Mouse (Mus musculus) heart, embryonic 15.5 days (tissue): ENCODE measurements around the gene Carmil1. TPM values are rescaled to one million over a fixed set of nuclear protein-coding genes. Genes with fewer than 3 reads are reported as not detected.
"Not testable (repeated sequence)": the region's sequence is repeated elsewhere in the genome, so short reads cannot be mapped to it uniquely, and the experiment has no call there.

ENCODE experiments used
- ATAC-seq: fragments of 200-750 bp; cut with Nextera tagmentation; replicated peaks from 2 replicates; pipeline ENCODE4 v1.8.0; 2017; ENCODE audit warnings: low read depth, moderate TSS enrichment; ENCODE audit not compliant: insufficient number of reproducible peaks, insufficient read depth, low FRiP score
- H3K27ac ChIP-seq: fragments of 300-500 bp; sonication (generic); 2 replicates; pipeline ENCODE4 v1.5.1; 2015; ENCODE audit warnings: mild to moderate bottlenecking, inconsistent platforms
- H3K27me3 ChIP-seq: fragments of 300-500 bp; sonication (generic); 2 replicates; pipeline ENCODE4 v1.6.1; 2015; ENCODE audit warnings: inconsistent platforms
- H3K36me3 ChIP-seq: fragments of 300-500 bp; sonication (generic); 2 replicates; pipeline ENCODE4 v1.6.1; 2015; ENCODE audit warnings: mild to moderate bottlenecking, inconsistent platforms
- H3K4me1 ChIP-seq: fragments of 300-500 bp; sonication (generic); replicated peaks from 2 replicates; pipeline ENCODE4 v1.6.1; 2015; ENCODE audit warnings: inconsistent platforms
- H3K4me2 ChIP-seq: fragments of 300-500 bp; sonication (generic); 2 replicates; pipeline ENCODE4 v1.6.1; 2015; ENCODE audit warnings: inconsistent platforms, mild to moderate bottlenecking, moderate library complexity
- H3K4me3 ChIP-seq: fragments of 300-500 bp; sonication (generic); 2 replicates; pipeline ENCODE4 v1.5.1; 2015; ENCODE audit warnings: mild to moderate bottlenecking, inconsistent platforms
- H3K9ac ChIP-seq: fragments of 300-500 bp; sonication (generic); 2 replicates; pipeline ENCODE4 v1.6.1; 2015; ENCODE audit warnings: mild to moderate bottlenecking, inconsistent platforms
- H3K9me3 ChIP-seq: fragments of 300-500 bp; sonication (generic); replicated peaks from 2 replicates; pipeline ENCODE4 v1.6.1; 2016; ENCODE audit warnings: inconsistent platforms
- WGBS: fragments of 180-500 bp; shearing (Covaris S2); methylation state at CpG from one replicate; pipeline ENCODE4 v1.1.7; 2015; ENCODE audit warnings: mixed read lengths; 5-methylcytosine and 5-hydroxymethylcytosine counted together
- polyA plus RNA-seq: library from polyadenylated mRNA; unstranded; fragments of >200 nt; fragmentation: Nextera tagmentation; extraction: Ambion mirVana; gene quantifications from 2 replicates; pipeline ENCODE4 v1.2.1, GENCODE M21; 2015

Carmil1 gene
- polyA plus RNA-seq, 1 experiment from 2014 or later, result 6.7 TPM

- Histone ChIP-seq H3K4me1 (peaks cover 2% of the 10 kb centered on the region; the same call in 1 of the 2 replicates), H3K9ac (no peak overlapping the region), H3K4me2 (no peak overlapping the region), H3K27ac (no peak overlapping the region), H3K27me3 (peaks cover 8% of the 10 kb centered on the region; the same call in 1 of the 2 replicates), H3K4me3 (no peak overlapping the region), H3K36me3 (no peaks in the 10 kb centered on the region), H3K9me3 (no peaks in the 10 kb centered on the region)
- ATAC-seq, result no peak
- WGBS, result 69% methylated on average over 9 of the region's 9 CpGs
Observed at GRCm38 (mm10) chr13:24112689-24113348, 167.8 kb downstream of the Carmil1 start.

DNA sequence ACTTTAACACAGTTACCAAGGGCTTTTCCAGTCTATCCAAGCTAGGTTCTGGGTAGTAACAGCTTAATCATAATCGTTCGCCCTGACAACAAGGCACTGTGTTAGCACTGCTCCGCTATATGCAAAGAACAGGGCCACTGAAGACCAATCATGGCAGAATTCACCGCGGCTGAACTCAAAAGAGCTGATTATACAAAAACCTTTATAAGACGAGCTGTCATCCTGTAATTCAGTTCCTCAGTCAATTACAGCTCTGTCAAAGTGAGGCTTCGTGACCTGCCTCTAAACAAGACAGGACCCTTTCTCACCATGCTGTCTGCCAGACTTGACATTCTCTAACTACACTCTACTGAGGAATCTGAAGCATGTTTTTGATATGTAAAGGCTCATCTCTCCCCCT lies 170.3 kb downstream of the Carmil1 start:
- Histone ChIP-seq H3K36me3 (no peaks in the 10 kb centered on the region), H3K4me1 (peaks cover 8% of the 10 kb centered on the region), H3K4me3 (no peak overlapping the region), H3K27me3 (peaks cover 8% of the 10 kb centered on the region; the same call in 1 of the 2 replicates), H3K4me2 (no peak overlapping the region), H3K9me3 (no peaks in the 10 kb centered on the region), H3K9ac (no peak overlapping the region), H3K27ac (no peak overlapping the region)
- WGBS, result 86% methylated on average over 7 of the region's 7 CpGs
- ATAC-seq, result no peak

- Histone ChIP-seq H3K4me1 (peaks cover 11% of the 10 kb centered on the region), H3K36me3 (no peaks in the 10 kb centered on the region), H3K9ac (no peak overlapping the region), H3K27ac (no peak overlapping the region), H3K4me2 (no peak overlapping the region), H3K9me3 (no peaks in the 10 kb centered on the region), H3K27me3 (peaks cover 8% of the 10 kb centered on the region; the same call in 1 of the 2 replicates), H3K4me3 (no peak overlapping the region)
- peak; percentile 64; the same call in 1 of the 2 replicates for ATAC-seq
- 13% methylated on average over 7 of the region's 7 CpGs for WGBS
Observed at GRCm38 (mm10) chr13:24108282-24108681, 172.3 kb downstream of the Carmil1 start.

- 91% methylated on average over 3 of the region's 3 CpGs for WGBS
- no peak for ATAC-seq
Observed at GRCm38 (mm10) chr13:24107058-24107457, 173.5 kb downstream of the Carmil1 start.

DNA sequence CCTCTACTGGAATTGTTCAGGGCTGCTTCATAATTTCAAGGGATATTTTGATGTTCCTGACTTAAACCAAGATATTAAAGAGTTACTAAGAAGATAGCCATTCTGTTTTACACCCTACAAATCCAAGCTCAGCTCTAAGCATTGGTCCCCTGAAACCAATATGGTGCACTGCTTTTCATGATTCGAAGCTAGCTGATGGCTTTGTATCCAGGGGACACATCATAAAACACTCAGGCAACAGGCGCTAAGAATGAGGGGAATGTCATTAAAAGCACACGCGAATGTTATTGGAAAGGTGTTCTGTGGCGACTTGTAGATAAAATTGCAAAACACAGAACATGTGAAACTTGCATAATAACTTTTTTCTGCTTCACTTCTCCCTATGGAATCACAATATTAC lies 174.8 kb downstream of the Carmil1 start:
- no peak for ATAC-seq
- H3K9ac ChIP-seq, result no peak overlapping the region
- H3K9me3 ChIP-seq, result no peaks in the 10 kb centered on the region
- no peak overlapping the region for H3K27ac ChIP-seq
- H3K4me1 ChIP-seq, result peaks cover 11% of the 10 kb centered on the region
- no peak overlapping the region for H3K4me2 ChIP-seq
- no peak overlapping the region for H3K4me3 ChIP-seq
- no peaks in the 10 kb centered on the region for H3K36me3 ChIP-seq
- WGBS, result 69% methylated on average over 5 of the region's 5 CpGs
- H3K27me3 ChIP-seq, result peaks cover 5% of the 10 kb centered on the region; the same call in 1 of the 2 replicates

More at GRCm38 (mm10) chr13:24107058-24107457, 173.5 kb downstream of the Carmil1 start:
- Histone ChIP-seq H3K27me3 (peaks cover 8% of the 10 kb centered on the region; the same call in 1 of the 2 replicates), H3K4me2 (no peak overlapping the region), H3K9me3 (no peaks in the 10 kb centered on the region), H3K9ac (no peak overlapping the region), H3K36me3 (no peaks in the 10 kb centered on the region), H3K4me1 (peaks cover 11% of the 10 kb centered on the region), H3K4me3 (no peak overlapping the region), H3K27ac (no peak overlapping the region)

GRCm38 (mm10) chr13:24105340-24105669 lies 175.3 kb downstream of the Carmil1 start:
- no peak for ATAC-seq
- H3K27me3 ChIP-seq, result peaks cover 5% of the 10 kb centered on the region; the same call in 1 of the 2 replicates
- whole genome bisulfite sequencing, result 57% methylated on average over 1 of the region's 1 CpGs
- no peak overlapping the region for H3K9ac ChIP-seq
- peaks cover 11% of the 10 kb centered on the region for H3K4me1 ChIP-seq
- no peak overlapping the region for H3K4me3 ChIP-seq
- no peak overlapping the region for H3K4me2 ChIP-seq
- no peak overlapping the region for H3K27ac ChIP-seq
- no peaks in the 10 kb centered on the region for H3K9me3 ChIP-seq
- H3K36me3 ChIP-seq, result no peaks in the 10 kb centered on the region

GRCm38 (mm10) chr13:24104611-24105339 lies 175.8 kb downstream of the Carmil1 start:
- H3K27ac ChIP-seq, ATAC-seq, H3K36me3 ChIP-seq, H3K9me3 ChIP-seq, H3K4me3 ChIP-seq, H3K27me3 ChIP-seq, H3K4me2 ChIP-seq, H3K9ac ChIP-seq: not testable (repeated sequence)
- peaks cover 11% of the 10 kb centered on the region for H3K4me1 ChIP-seq
- 61% methylated on average over 9 of the region's 9 CpGs for WGBS

- Histone ChIP-seq H3K4me1 (peaks cover 11% of the 10 kb centered on the region), H3K27ac (no peak overlapping the region), H3K4me2 (no peak overlapping the region), H3K9me3 (no peaks in the 10 kb centered on the region), H3K36me3 (no peaks in the 10 kb centered on the region), H3K9ac (no peak overlapping the region), H3K27me3 (peaks cover 11% of the 10 kb centered on the region), H3K4me3 (no peak overlapping the region)
- 26% methylated on average over 4 of the region's 4 CpGs for WGBS
- no peak for ATAC-seq
Observed at GRCm38 (mm10) chr13:24104016-24104415, 176.6 kb downstream of the Carmil1 start.

DNA sequence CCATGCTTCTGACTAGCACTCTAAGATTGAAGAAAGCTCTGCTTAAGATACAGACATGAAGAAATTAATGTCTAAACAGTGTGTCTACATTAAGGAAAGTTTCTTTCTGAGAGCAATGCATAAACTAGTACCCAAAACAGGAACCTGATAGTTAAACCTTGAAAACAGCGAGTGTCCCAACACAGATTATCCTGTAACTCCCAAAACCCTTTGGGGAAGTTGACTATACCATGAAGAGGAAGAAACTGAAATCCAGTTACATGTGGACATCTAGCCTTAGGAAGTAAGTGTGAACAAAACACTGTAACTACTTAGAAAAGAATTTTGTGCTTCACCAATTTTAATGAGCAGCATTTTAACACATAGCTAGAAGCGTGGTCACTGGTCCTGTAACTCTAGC lies 177.4 kb downstream of the Carmil1 start:
- H3K27me3 ChIP-seq, result peaks cover 13% of the 10 kb centered on the region
- 94% methylated on average over 2 of the region's 2 CpGs for WGBS
- H3K4me2 ChIP-seq, result no peak overlapping the region
- no peak overlapping the region for H3K27ac ChIP-seq
- ATAC-seq, result no peak
- peaks cover 8% of the 10 kb centered on the region for H3K4me1 ChIP-seq
- no peak overlapping the region for H3K4me3 ChIP-seq
- no peak overlapping the region for H3K9ac ChIP-seq
- H3K36me3 ChIP-seq, result no peaks in the 10 kb centered on the region
- H3K9me3 ChIP-seq, result no peaks in the 10 kb centered on the region

- H3K4me1 ChIP-seq, result peaks cover 8% of the 10 kb centered on the region
- 93% methylated on average over 4 of the region's 4 CpGs for WGBS
- no peak overlapping the region for H3K4me3 ChIP-seq
- no peak overlapping the region for H3K9ac ChIP-seq
- no peaks in the 10 kb centered on the region for H3K36me3 ChIP-seq
- H3K4me2 ChIP-seq, result no peak overlapping the region
- ATAC-seq, result no peak
- H3K9me3 ChIP-seq, result no peaks in the 10 kb centered on the region
- peaks cover 17% of the 10 kb centered on the region for H3K27me3 ChIP-seq
- H3K27ac ChIP-seq, result no peak overlapping the region
Observed at GRCm38 (mm10) chr13:24102256-24102655, 178.3 kb downstream of the Carmil1 start.

DNA sequence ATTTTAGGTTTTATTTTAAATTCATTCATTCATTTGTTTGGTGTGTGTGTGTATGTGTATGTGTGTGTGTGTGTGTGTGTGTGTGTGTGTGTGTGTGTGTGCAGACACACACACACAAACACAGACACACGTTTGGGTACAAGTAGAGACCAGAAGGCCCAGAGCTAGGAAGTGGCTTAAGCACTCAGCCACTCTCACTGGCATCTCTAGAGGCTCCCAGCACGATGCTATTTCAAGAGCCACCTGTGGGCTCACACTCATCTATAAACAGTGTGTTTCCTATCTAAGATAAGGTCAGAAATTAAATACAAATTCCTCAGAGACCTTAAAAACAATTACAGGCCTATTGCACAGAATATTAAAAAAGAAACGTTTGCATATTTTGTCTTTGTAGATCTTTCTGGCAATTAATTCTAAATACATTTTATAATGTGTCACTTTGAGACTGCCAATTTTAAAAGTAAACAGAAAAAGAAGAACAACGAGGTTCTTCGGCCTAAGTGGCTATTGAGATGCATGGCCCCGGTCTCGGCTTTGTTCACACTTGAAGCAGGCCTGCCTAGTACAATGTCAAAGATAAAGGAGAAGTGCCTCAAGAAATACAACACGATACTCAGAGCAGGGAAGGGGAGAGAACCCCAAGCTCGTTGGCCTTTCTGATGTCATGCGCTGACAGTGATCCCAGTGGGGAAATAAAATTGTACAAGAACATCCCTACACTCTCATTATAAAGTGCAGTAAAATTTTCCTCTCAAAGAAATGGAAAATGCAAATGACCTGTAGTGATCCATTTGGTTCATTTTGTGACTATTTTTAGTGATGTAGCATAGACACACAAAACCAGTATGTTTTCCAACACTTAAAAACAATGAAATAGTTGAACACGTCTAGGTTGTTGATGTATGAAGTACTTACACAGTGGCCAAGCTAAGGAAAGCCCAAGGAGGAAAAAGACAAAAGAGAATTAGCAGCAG lies 179.2 kb downstream of the Carmil1 start:
- Histone ChIP-seq H3K4me1 (peaks cover 7% of the 10 kb centered on the region), H3K4me3 (no peak overlapping the region), H3K4me2 (no peak overlapping the region), H3K9ac (no peak overlapping the region), H3K9me3 (no peaks in the 10 kb centered on the region), H3K27ac (no peak overlapping the region), H3K36me3 (no peaks in the 10 kb centered on the region), H3K27me3 (peaks cover 22% of the 10 kb centered on the region)
- WGBS, result 34% methylated on average over 11 of the region's 11 CpGs
- no peak for ATAC-seq
